Mouse (Mus musculus) G1E (cell line): ENCODE measurements around the gene Slc23a2.

Experiments used
- CTCF ChIP-seq: IDR thresholded peaks from 2 replicates; pipeline ENCODE4 v1.5.1; 2012; ENCODE audit warnings: low read depth, low read length, inconsistent platforms, mixed read lengths
- GATA1 ChIP-seq: IDR thresholded peaks from 2 replicates; pipeline ENCODE4 v1.6.1; 2012; ENCODE audit warnings: borderline replicate concordance, low read length, inconsistent platforms, mixed read lengths
- TAL1 ChIP-seq: conservative IDR thresholded peaks from 2 replicates; pipeline ENCODE4 v1.6.1; 2012; ENCODE audit warnings: low read depth, low read length, inconsistent platforms, mixed read lengths

DNA sequence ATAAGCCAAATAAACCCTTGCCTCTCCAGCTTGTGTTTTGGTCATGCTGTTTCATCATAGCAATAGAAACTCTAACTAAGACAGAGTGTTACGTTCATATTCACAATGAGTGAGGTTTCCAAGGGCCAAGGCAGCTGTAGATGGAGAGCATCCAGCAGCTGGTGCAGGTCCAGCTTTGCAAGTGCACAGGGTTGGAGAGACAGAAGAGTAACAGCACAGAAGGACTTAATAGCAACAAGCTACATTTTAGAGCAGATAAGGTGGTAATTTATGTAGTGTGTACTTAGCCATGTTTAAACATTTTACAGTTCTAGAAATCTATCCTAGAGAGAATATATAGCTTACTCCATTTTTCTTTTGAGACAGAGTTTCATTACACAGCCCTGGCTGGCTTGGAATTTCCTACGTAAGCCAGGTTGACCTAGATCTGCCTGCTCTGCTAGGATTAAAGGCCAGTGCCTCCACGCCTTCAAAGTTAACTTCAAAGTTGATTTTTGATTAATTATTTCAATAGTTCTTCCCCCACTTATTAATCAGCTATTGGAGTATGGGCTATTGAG is 31.5 kb upstream of the Slc23a2 start:
- no peak for TF ChIP-seq TAL1
- TF ChIP-seq CTCF, result no peak
- TF ChIP-seq GATA1, result no peak
